Mouse (Mus musculus): ENCODE results near the gene Gm20388. TPM values are rescaled to one million over a fixed set of nuclear protein-coding genes. Genes with fewer than 3 reads are reported as not detected.
"Not testable (repeated sequence)": the region's sequence is repeated elsewhere in the genome, so short reads cannot be mapped to it uniquely, and the experiment has no call there.

The Gm20388 gene
- polyA plus RNA-seq, 1 experiment from 2014 or later, result not detected

- Histone ChIP-seq H3K27me3 (replicated peaks) (peaks cover 57% of the 10 kb centered on the region), H3K4me3 (no peak overlapping the region), H3K9me3 (no peaks in the 10 kb centered on the region), H3K4me2 (no peak overlapping the region), H3K9ac (no peak overlapping the region), H3K4me1 (peaks cover 18% of the 10 kb centered on the region), H3K36me3 (no peaks in the 10 kb centered on the region), H3K27ac (replicated peaks) (no peak overlapping the region)
- no peak for ATAC-seq (ENCODE audit: extremely low read depth, insufficient number of reproducible peaks, low FRiP score, low TSS enrichment)
- 62% methylated on average over 6 of the region's 6 CpGs for WGBS
Observed at GRCm38 (mm10) chr8:123627410-123628147, 3716.9 kb downstream of the Gm20388 start.

GRCm38 (mm10) chr8:123628253-123628967, 3717.8 kb downstream of the Gm20388 start:
- peak overlapping the region; percentile 75 for H3K4me2 ChIP-seq
- H3K36me3 ChIP-seq, result no peaks in the 10 kb centered on the region
- H3K4me3 ChIP-seq, result peak overlapping the region; percentile 45
- WGBS, result 2% methylated on average over 8 of the region's 8 CpGs
- ATAC-seq (ENCODE audit: extremely low read depth, insufficient number of reproducible peaks, low FRiP score, low TSS enrichment), result no peak
- peaks cover 57% of the 10 kb centered on the region for H3K27me3 ChIP-seq (replicated peaks)
- H3K27ac ChIP-seq (replicated peaks), result no peak overlapping the region
- H3K9ac ChIP-seq, result peak overlapping the region; percentile 59; the same call in 1 of the 2 replicates
- peaks cover 19% of the 10 kb centered on the region for H3K4me1 ChIP-seq
- no peaks in the 10 kb centered on the region for H3K9me3 ChIP-seq

DNA sequence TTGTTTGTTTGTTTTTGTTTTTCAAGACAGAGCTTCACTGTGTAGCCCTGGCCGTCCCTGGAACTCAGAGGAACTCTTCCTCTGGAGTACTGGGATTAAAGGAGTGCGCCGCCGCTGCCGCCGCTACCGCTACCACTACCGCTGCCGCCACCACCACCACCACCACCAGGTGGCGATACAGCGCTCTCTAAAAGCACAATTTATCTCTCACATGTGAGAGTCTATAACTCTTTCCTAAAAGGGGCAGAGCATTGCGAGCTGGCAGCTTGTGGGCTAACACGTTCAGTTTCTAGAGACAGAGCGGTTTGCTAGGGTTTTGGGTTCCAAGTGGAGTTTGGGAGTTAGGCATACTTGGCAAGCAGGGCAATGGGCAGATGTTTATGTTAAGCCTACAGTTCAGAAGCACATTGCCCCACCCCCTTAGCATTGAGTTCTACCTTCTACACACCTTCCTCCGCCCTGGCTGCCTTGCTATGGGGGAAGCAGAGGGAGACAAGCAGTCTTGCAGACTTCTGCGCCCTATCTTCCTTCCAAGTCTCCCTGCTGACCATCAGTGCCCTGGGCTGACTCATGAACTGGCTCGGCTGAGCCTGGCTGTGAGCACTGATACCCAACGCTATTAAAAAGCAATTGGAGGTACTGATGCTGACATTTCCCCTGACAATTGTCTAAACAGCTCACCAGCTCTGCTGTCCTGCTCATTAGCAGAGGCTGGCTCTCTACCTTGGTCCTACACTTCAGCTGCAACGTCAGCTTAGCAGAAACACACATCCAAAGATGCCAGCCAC, 3718.5 kb downstream of the Gm20388 start:
- Histone ChIP-seq H3K4me2 (peak overlapping the region; percentile 75), H3K27ac (replicated peaks) (no peak overlapping the region), H3K9ac (no peak overlapping the region), H3K4me1 (peaks cover 22% of the 10 kb centered on the region), H3K36me3 (no peaks in the 10 kb centered on the region), H3K4me3 (peak overlapping the region; percentile 45), H3K9me3 (no peaks in the 10 kb centered on the region), H3K27me3 (replicated peaks) (peaks cover 56% of the 10 kb centered on the region)
- ATAC-seq (ENCODE audit: extremely low read depth, insufficient number of reproducible peaks, low FRiP score, low TSS enrichment), result no peak
- WGBS, result 11% methylated on average over 19 of the region's 19 CpGs

GRCm38 (mm10) chr8:123630058-123630457, 3719.4 kb downstream of the Gm20388 start:
- peak overlapping the region; percentile 60 for H3K4me2 ChIP-seq
- WGBS, result 44% methylated on average over 10 of the region's 10 CpGs
- no peak overlapping the region for H3K9ac ChIP-seq
- peaks cover 47% of the 10 kb centered on the region for H3K27me3 ChIP-seq (replicated peaks)
- no peaks in the 10 kb centered on the region for H3K36me3 ChIP-seq
- H3K9me3 ChIP-seq, result no peaks in the 10 kb centered on the region
- no peak for ATAC-seq (ENCODE audit: extremely low read depth, insufficient number of reproducible peaks, low FRiP score, low TSS enrichment)
- no peak overlapping the region for H3K4me3 ChIP-seq
- peaks cover 25% of the 10 kb centered on the region for H3K4me1 ChIP-seq
- no peak overlapping the region for H3K27ac ChIP-seq (replicated peaks)

- H3K9me3 ChIP-seq, result no peaks in the 10 kb centered on the region
- no peak for ATAC-seq (ENCODE audit: extremely low read depth, insufficient number of reproducible peaks, low FRiP score, low TSS enrichment)
- H3K9ac ChIP-seq, result 0 out of 2 replicates have a peak overlapping the region, but pooled peaks have one; percentile 37
- 27% methylated on average over 12 of the region's 12 CpGs for WGBS
- H3K4me1 ChIP-seq, result peaks cover 25% of the 10 kb centered on the region
- H3K27me3 ChIP-seq (replicated peaks), result peaks cover 39% of the 10 kb centered on the region
- H3K27ac ChIP-seq (replicated peaks), result no peak overlapping the region
- H3K36me3 ChIP-seq, result no peaks in the 10 kb centered on the region
- H3K4me2 ChIP-seq, result peak overlapping the region; percentile 60
- H3K4me3 ChIP-seq, result peak overlapping the region; percentile 32
Observed at GRCm38 (mm10) chr8:123630841-123631251, 3720.2 kb downstream of the Gm20388 start.

GRCm38 (mm10) chr8:123631746-123632145, 3721.1 kb downstream of the Gm20388 start:
- not testable (repeated sequence) for H3K4me2 ChIP-seq; H3K9me3 ChIP-seq; H3K27ac ChIP-seq (replicated peaks); H3K9ac ChIP-seq; H3K36me3 ChIP-seq; ATAC-seq (ENCODE audit: extremely low read depth, insufficient number of reproducible peaks, low FRiP score, low TSS enrichment); H3K4me3 ChIP-seq
- 65% methylated on average over 3 of the region's 3 CpGs for WGBS
- Histone ChIP-seq H3K27me3 (replicated peaks) (peaks cover 31% of the 10 kb centered on the region), H3K4me1 (peaks cover 25% of the 10 kb centered on the region)

DNA sequence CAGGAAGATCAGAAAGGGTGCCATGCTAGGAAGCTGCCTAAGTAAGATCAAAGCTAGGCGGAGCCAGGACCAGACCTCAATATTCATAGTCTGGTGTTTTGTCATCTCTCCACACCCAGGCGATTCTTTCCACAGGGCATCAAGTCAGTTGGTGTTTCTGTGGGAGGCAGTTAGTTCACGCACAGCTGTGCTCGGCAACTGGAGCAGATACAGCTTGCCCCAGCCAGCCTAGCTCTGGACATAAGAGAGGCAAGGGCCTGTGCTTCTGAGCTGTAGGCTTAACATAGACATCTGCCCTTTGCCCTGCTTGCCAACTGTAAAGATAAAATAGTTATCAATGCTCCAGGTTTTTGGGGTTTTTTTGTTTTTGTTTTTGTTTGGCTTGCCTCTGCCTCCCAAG, 3721.6 kb downstream of the Gm20388 start:
- H3K4me3 ChIP-seq, result no peak overlapping the region
- peaks cover 26% of the 10 kb centered on the region for H3K27me3 ChIP-seq (replicated peaks)
- H3K9ac ChIP-seq, result no peak overlapping the region
- peaks cover 25% of the 10 kb centered on the region for H3K4me1 ChIP-seq
- no peaks in the 10 kb centered on the region for H3K9me3 ChIP-seq
- no peak overlapping the region for H3K27ac ChIP-seq (replicated peaks)
- WGBS, result 68% methylated on average over 4 of the region's 4 CpGs
- no peak for ATAC-seq (ENCODE audit: extremely low read depth, insufficient number of reproducible peaks, low FRiP score, low TSS enrichment)
- H3K4me2 ChIP-seq, result no peak overlapping the region
- no peaks in the 10 kb centered on the region for H3K36me3 ChIP-seq

DNA sequence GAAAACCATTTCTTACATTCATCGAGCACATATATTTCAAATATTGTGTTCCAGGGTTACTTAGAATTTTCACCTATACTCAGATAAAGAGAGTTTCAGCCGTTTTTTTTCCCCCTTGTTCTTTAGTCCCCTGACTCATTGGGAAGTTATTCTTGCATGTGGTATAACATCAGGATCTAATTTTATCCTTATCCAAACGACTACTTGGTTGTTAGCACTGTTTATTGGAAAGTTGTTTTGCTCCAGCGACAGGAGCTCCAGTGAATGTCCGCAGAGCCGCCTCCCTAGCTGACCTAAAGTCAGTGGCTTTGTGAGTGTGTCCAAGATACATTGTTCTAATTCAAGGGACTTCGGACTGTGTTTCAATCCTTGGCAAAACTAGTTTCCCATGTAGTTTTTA, 3723.2 kb downstream of the Gm20388 start:
- H3K27ac ChIP-seq (replicated peaks), result peak overlapping the region; percentile 61
- H3K4me1 ChIP-seq, result peaks cover 20% of the 10 kb centered on the region
- no peak overlapping the region for H3K4me3 ChIP-seq
- peaks cover 18% of the 10 kb centered on the region for H3K27me3 ChIP-seq (replicated peaks)
- no peak for ATAC-seq (ENCODE audit: extremely low read depth, insufficient number of reproducible peaks, low FRiP score, low TSS enrichment)
- no peaks in the 10 kb centered on the region for H3K36me3 ChIP-seq
- 47% methylated on average over 7 of the region's 7 CpGs for WGBS
- H3K9ac ChIP-seq, result no peak overlapping the region
- H3K4me2 ChIP-seq, result no peak overlapping the region
- no peaks in the 10 kb centered on the region for H3K9me3 ChIP-seq

GRCm38 (mm10) chr8:123634395-123635131, 3723.9 kb downstream of the Gm20388 start:
- Histone ChIP-seq H3K27me3 (replicated peaks) (peaks cover 14% of the 10 kb centered on the region), H3K4me3 (no peak overlapping the region), H3K9me3 (no peaks in the 10 kb centered on the region), H3K9ac (no peak overlapping the region), H3K27ac (replicated peaks) (peak overlapping the region; percentile 61), H3K36me3 (no peaks in the 10 kb centered on the region), H3K4me2 (no peak overlapping the region), H3K4me1 (peaks cover 14% of the 10 kb centered on the region)
- 28% methylated on average over 3 of the region's 3 CpGs for WGBS
- ATAC-seq (ENCODE audit: extremely low read depth, insufficient number of reproducible peaks, low FRiP score, low TSS enrichment), result no peak

DNA sequence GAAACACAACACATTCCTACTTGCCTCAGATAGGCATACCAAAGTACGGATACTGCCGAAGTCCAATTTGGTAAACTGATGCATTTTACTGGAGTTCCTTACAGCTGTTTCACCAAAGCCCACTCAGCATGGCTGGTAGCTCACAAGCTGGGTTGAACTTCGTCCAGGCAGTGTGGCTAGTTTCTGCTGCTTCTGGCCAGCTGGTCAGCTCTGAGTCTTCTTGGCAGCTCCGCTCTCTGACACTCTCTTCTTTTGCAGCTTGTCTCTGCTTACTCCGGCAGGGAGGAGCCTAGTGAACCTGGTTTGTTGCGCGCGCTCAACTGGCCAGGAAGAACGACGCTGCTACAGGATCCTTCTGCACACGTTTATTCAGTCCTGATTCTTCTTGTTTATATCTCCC, 3725.0 kb downstream of the Gm20388 start:
- 75% methylated on average over 11 of the region's 11 CpGs for WGBS
- no peak overlapping the region for H3K27ac ChIP-seq (replicated peaks)
- H3K36me3 ChIP-seq, result no peaks in the 10 kb centered on the region
- no peak overlapping the region for H3K4me3 ChIP-seq
- no peak for ATAC-seq (ENCODE audit: extremely low read depth, insufficient number of reproducible peaks, low FRiP score, low TSS enrichment)
- peaks cover 13% of the 10 kb centered on the region for H3K4me1 ChIP-seq
- no peak overlapping the region for H3K9ac ChIP-seq
- no peaks in the 10 kb centered on the region for H3K9me3 ChIP-seq
- H3K4me2 ChIP-seq, result no peak overlapping the region
- peaks cover 8% of the 10 kb centered on the region; the same call in 1 of the 2 replicates for H3K27me3 ChIP-seq (replicated peaks)

Data from heart, embryonic 13.5 days (tissue).